Mouse (Mus musculus) cerebellum, adult 2 months (tissue): ENCODE data around the gene Zfyve9. TPM values are rescaled to one million over a fixed set of nuclear protein-coding genes. Genes with fewer than 3 reads are reported as not detected.

Experiments used
- DNase-seq, 2 experiments: peaks; one replicate each; pipeline ENCODE4 v3.0.0; 2021
- H3K27ac ChIP-seq: fragments of 200-500 bp; 2 replicates; pipeline ENCODE4 v1.5.1; 2012; ENCODE audit warnings: low read length, control low read depth, inconsistent platforms; ENCODE audit not compliant: insufficient read depth
- H3K27me3 ChIP-seq: fragments of 200-500 bp; 2 replicates; pipeline ENCODE4 v1.6.1; 2012; ENCODE audit warnings: inconsistent platforms, mild to moderate bottlenecking, low read length, moderate library complexity; ENCODE audit not compliant: control insufficient read depth, insufficient read depth
- H3K4me1 ChIP-seq: fragments of 200-500 bp; 2 replicates; pipeline ENCODE4 v1.6.1; 2011; ENCODE audit warnings: low read length; ENCODE audit not compliant: control insufficient read depth, insufficient read depth
- H3K4me3 ChIP-seq: fragments of 200-500 bp; replicated peaks from 2 replicates; pipeline ENCODE3; 2011; ENCODE audit warnings: mild to moderate bottlenecking, low read depth, low read length, control low read depth; ENCODE audit not compliant: insufficient read depth
- CTCF ChIP-seq: fragments of 200-500 bp; IDR thresholded peaks from 2 replicates; pipeline ENCODE4 v1.5.1; 2011; ENCODE audit warnings: low read depth, mild to moderate bottlenecking, control low read depth, low read length, moderate library complexity, borderline replicate concordance; ENCODE audit not compliant: insufficient read depth
- POLR2A ChIP-seq: fragments of 200-500 bp; IDR thresholded peaks from 2 replicates; pipeline ENCODE4 v1.6.1; 2011; ENCODE audit warnings: low read length, control low read depth, borderline replicate concordance; ENCODE audit not compliant: insufficient read depth
- WGBS: fragments of 180-500 bp; shearing (Covaris S2); methylation state at CpG from one replicate; pipeline ENCODE4 v1.1.7; 2018; 5-methylcytosine and 5-hydroxymethylcytosine counted together
- polyA plus RNA-seq: library from polyadenylated mRNA; depleted of rRNA; stranded (reverse); fragments of >200 nt; gene quantifications from 2 replicates; pipeline ENCODE4 v1.2.3, GENCODE M21; 2012

Gene Zfyve9
- polyA plus RNA-seq, 1 experiment: 41.2 TPM

GRCm38 (mm10) chr4:108664407-108664806, 116.2 kb downstream of the Zfyve9 start:
- 70% methylated on average over 2 of the region's 2 CpGs for WGBS
- DNase-seq: no peak

GRCm38 (mm10) chr4:108638752-108639151, 141.8 kb downstream of the Zfyve9 start:
- TF ChIP-seq CTCF (no peak), POLR2A (no peak)
- no peak for DNase-seq
- peaks cover 5% of the 10 kb centered on the region for H3K4me1 ChIP-seq
- 64% methylated on average over 5 of the region's 5 CpGs for WGBS
- H3K27me3 ChIP-seq: no peaks in the 10 kb centered on the region
- no peak overlapping the region for H3K27ac ChIP-seq
- H3K4me3 ChIP-seq: no peak overlapping the region

More at GRCm38 (mm10) chr4:108664407-108664806, 116.2 kb downstream of the Zfyve9 start:
- no peaks in the 10 kb centered on the region for H3K4me1 ChIP-seq
- peak; percentile 21; the same call in 1 of the 2 replicates for TF ChIP-seq CTCF
- no peak for TF ChIP-seq POLR2A
- no peak overlapping the region for H3K27ac ChIP-seq
- H3K27me3 ChIP-seq: no peaks in the 10 kb centered on the region
- no peak overlapping the region for H3K4me3 ChIP-seq

- whole genome bisulfite sequencing: 92% methylated on average over 3 of the region's 3 CpGs
- H3K4me3 ChIP-seq: no peak overlapping the region
- no peak overlapping the region for H3K27ac ChIP-seq
- no peak for DNase-seq
- TF ChIP-seq CTCF (no peak), POLR2A (no peak)
- peaks cover 5% of the 10 kb centered on the region for H3K4me1 ChIP-seq
- no peaks in the 10 kb centered on the region for H3K27me3 ChIP-seq
Measured at GRCm38 (mm10) chr4:108637721-108638120, 142.9 kb downstream of the Zfyve9 start.

GRCm38 (mm10) chr4:108635101-108635500, 145.5 kb downstream of the Zfyve9 start:
- no peaks in the 10 kb centered on the region for H3K27me3 ChIP-seq
- H3K4me3 ChIP-seq: no peak overlapping the region
- no peak overlapping the region for H3K27ac ChIP-seq
- TF ChIP-seq CTCF: no peak
- TF ChIP-seq POLR2A: no peak
- no peak for DNase-seq
- H3K4me1 ChIP-seq: peaks cover 5% of the 10 kb centered on the region

- no peak overlapping the region for H3K4me3 ChIP-seq
- no peaks in the 10 kb centered on the region for H3K27me3 ChIP-seq
- H3K4me1 ChIP-seq: peaks cover 5% of the 10 kb centered on the region
- TF ChIP-seq POLR2A (no peak), CTCF (no peak)
- no peak for DNase-seq
- WGBS: 15% methylated on average over 4 of the region's 4 CpGs
- no peak overlapping the region for H3K27ac ChIP-seq
Measured at GRCm38 (mm10) chr4:108634696-108635095, 145.9 kb downstream of the Zfyve9 start.

- no peak for DNase-seq
- Histone ChIP-seq H3K4me1 (peaks cover 5% of the 10 kb centered on the region), H3K4me3 (no peak overlapping the region), H3K27ac (no peak overlapping the region), H3K27me3 (no peaks in the 10 kb centered on the region)
- 56% methylated on average over 12 of the region's 12 CpGs for WGBS
- TF ChIP-seq POLR2A (no peak), CTCF (no peak)
Measured at GRCm38 (mm10) chr4:108633703-108634102, 146.9 kb downstream of the Zfyve9 start.

- 96% methylated on average over 4 of the region's 4 CpGs for WGBS
- H3K4me3 ChIP-seq: no peak overlapping the region
- DNase-seq: no peak
- H3K27ac ChIP-seq: no peak overlapping the region
- H3K27me3 ChIP-seq: no peaks in the 10 kb centered on the region
- peaks cover 5% of the 10 kb centered on the region for H3K4me1 ChIP-seq
- no peak for TF ChIP-seq POLR2A
- no peak for TF ChIP-seq CTCF
Measured at GRCm38 (mm10) chr4:108631616-108632015, 149.0 kb downstream of the Zfyve9 start.

GRCm38 (mm10) chr4:108630096-108630495, 150.5 kb downstream of the Zfyve9 start:
- Histone ChIP-seq H3K27me3 (no peaks in the 10 kb centered on the region), H3K4me1 (peaks cover 5% of the 10 kb centered on the region), H3K4me3 (no peak overlapping the region), H3K27ac (no peak overlapping the region)
- TF ChIP-seq CTCF: no peak
- TF ChIP-seq POLR2A: no peak
- 90% methylated on average over 9 of the region's 9 CpGs for WGBS
- DNase-seq: no peak
